Comparison of ENCODE assay signal across 8 mouse cellular contexts in genomic region chr7:45522194-45522752, GRCm38 (mm10). TPM values are rescaled to one million over a fixed set of nuclear protein-coding genes. Genes with fewer than 3 reads are reported as not detected.
DNase-seq lines count a peak whose midpoint lies in the region; ATAC-seq and TF ChIP-seq lines count a peak whose summit lies in the region.

No protein-coding gene starts in this region.

- DNase-seq in lung, postnatal 4 days = no peak
- DNase-seq in forebrain, embryonic 11.5 days (ENCODE audit: low spot score) = no peak
- no peak for DNase-seq in limb, embryonic 11.5 days (ENCODE audit: low spot score)
- no peak for DNase-seq in cerebellum, adult 11 months
- no peak for DNase-seq in adrenal gland, adult 18-20 months (ENCODE audit: low spot score in 2 of 2)
- no peak for DNase-seq in layer of hippocampus, adult 8-10 months (ENCODE audit: low spot score in 2 of 2)

- TF ChIP-seq CTCF in olfactory bulb, adult 2 months (IDR thresholded peaks at IDR 0.05; ENCODE audit: insufficient read depth, low read depth, low read length) = no peak

- H3K27me3 ChIP-seq in lung, embryonic 15.5 days = no peaks in the 10 kb centered on the region
- no peaks in the 10 kb centered on the region for H3K27me3 ChIP-seq in forebrain, embryonic 11.5 days (ENCODE audit: control insufficient read depth, insufficient read depth, low read length)
- H3K27me3 ChIP-seq in limb, embryonic 11.5 days (ENCODE audit: control insufficient read depth, insufficient read depth, low read length) = no peaks in the 10 kb centered on the region

- TF ChIP-seq POLR2A in olfactory bulb, adult 2 months (IDR thresholded peaks at IDR 0.05; ENCODE audit: insufficient read depth, low read depth, low read length) = no peak

- H3K4me3 ChIP-seq in lung, embryonic 15.5 days = peak overlapping the region; percentile 61
- peak overlapping the region; percentile 51 for H3K4me3 ChIP-seq in forebrain, embryonic 11.5 days (ENCODE audit: low read depth, low read length)
- H3K4me3 ChIP-seq in limb, embryonic 11.5 days (ENCODE audit: low read depth, low read length) = peak overlapping the region; percentile 46
- H3K4me3 ChIP-seq in olfactory bulb, adult 2 months (ENCODE audit: insufficient read depth, low read depth, low read length) = peak overlapping the region; percentile 66

- no peaks in the 10 kb centered on the region for H3K9me3 ChIP-seq in lung, embryonic 15.5 days
- no peaks in the 10 kb centered on the region for H3K9me3 ChIP-seq in forebrain, embryonic 11.5 days (ENCODE audit: control insufficient read depth, low read length)
- no peaks in the 10 kb centered on the region for H3K9me3 ChIP-seq in limb, embryonic 11.5 days (ENCODE audit: control insufficient read depth, low read length)

- H3K36me3 ChIP-seq in lung, embryonic 15.5 days = peaks cover 4% of the 10 kb centered on the region; the same call in 1 of the 2 replicates
- no peaks in the 10 kb centered on the region; the same call in 1 of the 2 replicates for H3K36me3 ChIP-seq in forebrain, embryonic 11.5 days (ENCODE audit: control insufficient read depth, insufficient read depth, low read length)
- H3K36me3 ChIP-seq in limb, embryonic 11.5 days (ENCODE audit: control insufficient read depth, insufficient read depth, low read length) = 0 out of 2 replicates have a peak, but pooled peaks cover 3% of the 10 kb centered on the region

- 0 out of 2 replicates have a peak overlapping the region, but pooled peaks have one; percentile 93 for H3K27ac ChIP-seq in lung, embryonic 15.5 days
- H3K27ac ChIP-seq in forebrain, embryonic 11.5 days (ENCODE audit: low read depth, low read length) = peak overlapping the region; percentile 53; the same call in 1 of the 2 replicates
- H3K27ac ChIP-seq in limb, embryonic 11.5 days (replicated peaks; ENCODE audit: low read depth, low read length) = no peak overlapping the region; the same call in 1 of the 2 replicates
- no peak overlapping the region for H3K27ac ChIP-seq in olfactory bulb, adult 2 months (ENCODE audit: insufficient read depth, low read depth, low read length)

- peak overlapping the region; percentile 63 for H3K9ac ChIP-seq in lung, embryonic 15.5 days
- H3K9ac ChIP-seq in forebrain, embryonic 11.5 days (ENCODE audit: low read length) = peak overlapping the region; percentile 75
- peak overlapping the region; percentile 74 for H3K9ac ChIP-seq in limb, embryonic 11.5 days (ENCODE audit: low read length)

- H3K4me1 ChIP-seq in lung, embryonic 15.5 days = peaks cover 39% of the 10 kb centered on the region
- H3K4me1 ChIP-seq in forebrain, embryonic 11.5 days (replicated peaks; ENCODE audit: control insufficient read depth, insufficient read depth, low read length) = peaks cover 7% of the 10 kb centered on the region; the same call in 1 of the 2 replicates
- H3K4me1 ChIP-seq in limb, embryonic 11.5 days (ENCODE audit: control insufficient read depth, insufficient read depth, low read length) = peaks cover 10% of the 10 kb centered on the region
- peaks cover 22% of the 10 kb centered on the region for H3K4me1 ChIP-seq in olfactory bulb, adult 2 months (ENCODE audit: control insufficient read depth, insufficient read depth, low read length)

- 51% methylated on average over 16 of the region's 16 CpGs for WGBS in lung, embryonic 15.5 days
- 57% methylated on average over 16 of the region's 16 CpGs for whole genome bisulfite sequencing in forebrain, embryonic 11.5 days
- WGBS in limb, embryonic 11.5 days = 56% methylated on average over 16 of the region's 16 CpGs
- 51% methylated on average over 16 of the region's 16 CpGs for WGBS in olfactory bulb, adult 2 months

- ATAC-seq in lung, embryonic 15.5 days (ENCODE audit: borderline replicate concordance, extremely low read depth, low FRiP score, low TSS enrichment) = no peak
- ATAC-seq in forebrain, embryonic 11.5 days (replicated peaks; ENCODE audit: low FRiP score) = no peak
- ATAC-seq in limb, embryonic 11.5 days (ENCODE audit: insufficient number of reproducible peaks, low FRiP score, low TSS enrichment, low read depth) = no peak

- H3K4me2 ChIP-seq in lung, embryonic 15.5 days = peak overlapping the region; percentile 64
- H3K4me2 ChIP-seq in forebrain, embryonic 11.5 days (ENCODE audit: low read depth, low read length, severe bottlenecking) = peak overlapping the region; percentile 61
- H3K4me2 ChIP-seq in limb, embryonic 11.5 days (ENCODE audit: low read depth, severe bottlenecking) = peak overlapping the region; percentile 53

RNA-seq across cellular contexts. Expression of gene Ppp1r15a, which starts 3.8 kb away (rescaled TPM):
- polyA plus RNA-seq in lung, embryonic 15.5 days (2015; fragmentation: Nextera tagmentation; extraction: Ambion mirVana) = 21.9 and 22.9 TPM in 2 replicates
- 17.4 and 17.8 TPM in 2 replicates for polyA plus RNA-seq in forebrain, embryonic 11.5 days (2014; fragmentation: Nextera tagmentation; extraction: Ambion mirVana)
- 19.5 and 21.9 TPM in 2 replicates for polyA plus RNA-seq in limb, embryonic 11.5 days (2014; fragmentation: Nextera tagmentation; extraction: Ambion mirVana)
- polyA plus RNA-seq in olfactory bulb, adult 2 months (2012; ENCODE audit: insufficient read depth, insufficient read length, low replicate concordance, missing spikeins) = not detected in 2 replicates
- 10 to 100 TPM; 47.1 to 48.6 TPM for total RNA-seq in adrenal gland, adult 18-20 months (2021)
- total RNA-seq in layer of hippocampus, adult 8-10 months (2022) = 10 to 100 TPM; 15.2 to 24.6 (median 19.0) TPM

RNA-seq across cellular contexts. Expression of gene Plekha4, which starts 3.9 kb away (rescaled TPM):
- polyA plus RNA-seq in lung, embryonic 15.5 days (2015; fragmentation: Nextera tagmentation; extraction: Ambion mirVana) = 2.2 and 3.3 TPM in 2 replicates
- polyA plus RNA-seq in forebrain, embryonic 11.5 days (2014; fragmentation: Nextera tagmentation; extraction: Ambion mirVana) = 0.80 and 1.5 TPM in 2 replicates
- 0.52 and 0.64 TPM in 2 replicates for polyA plus RNA-seq in limb, embryonic 11.5 days (2014; fragmentation: Nextera tagmentation; extraction: Ambion mirVana)
- polyA plus RNA-seq in olfactory bulb, adult 2 months (2012; ENCODE audit: insufficient read depth, insufficient read length, low replicate concordance, missing spikeins) = not detected in 2 replicates
- 1 to 10 TPM; 2.5 to 2.7 TPM for total RNA-seq in adrenal gland, adult 18-20 months (2021)
- 1 to 10 TPM in 3 of 4 experiments, under 1 TPM in 1; 0.80 to 1.9 (median 1.5) TPM for total RNA-seq in layer of hippocampus, adult 8-10 months (2022)

RNA-seq across cellular contexts. Expression of gene Nucb1, which starts 12.1 kb away (rescaled TPM):
- 230 and 238 TPM in 2 replicates for polyA plus RNA-seq in lung, embryonic 15.5 days (2015; fragmentation: Nextera tagmentation; extraction: Ambion mirVana)
- polyA plus RNA-seq in forebrain, embryonic 11.5 days (2014; fragmentation: Nextera tagmentation; extraction: Ambion mirVana) = 90.4 and 109 TPM in 2 replicates
- 116 and 122 TPM in 2 replicates for polyA plus RNA-seq in limb, embryonic 11.5 days (2014; fragmentation: Nextera tagmentation; extraction: Ambion mirVana)
- not detected in 2 replicates for polyA plus RNA-seq in olfactory bulb, adult 2 months (2012; ENCODE audit: insufficient read depth, insufficient read length, low replicate concordance, missing spikeins)
- total RNA-seq in adrenal gland, adult 18-20 months (2021) = 100 to 1,000 TPM; 272 to 283 TPM
- 100 to 1,000 TPM; 101 to 135 (median 117) TPM for total RNA-seq in layer of hippocampus, adult 8-10 months (2022)

RNA-seq across cellular contexts. Expression of gene Hsd17b14, which starts 32.4 kb away (rescaled TPM):
- polyA plus RNA-seq in lung, embryonic 15.5 days (2015; fragmentation: Nextera tagmentation; extraction: Ambion mirVana) = 1.5 and 1.7 TPM in 2 replicates
- 0.25 and 1.2 TPM in 2 replicates for polyA plus RNA-seq in forebrain, embryonic 11.5 days (2014; fragmentation: Nextera tagmentation; extraction: Ambion mirVana)
- polyA plus RNA-seq in limb, embryonic 11.5 days (2014; fragmentation: Nextera tagmentation; extraction: Ambion mirVana) = 0.58 and 1.0 TPM in 2 replicates
- not detected in 2 replicates for polyA plus RNA-seq in olfactory bulb, adult 2 months (2012; ENCODE audit: insufficient read depth, insufficient read length, low replicate concordance, missing spikeins)
- total RNA-seq in adrenal gland, adult 18-20 months (2021) = 1 to 10 TPM in 1 of 2 experiments, under 1 TPM in 1; 0.83 to 3.0 TPM
- not detected for total RNA-seq in layer of hippocampus, adult 8-10 months (2022)

RNA-seq across cellular contexts. Expression of gene Dhdh, which starts 33.7 kb away (rescaled TPM):
- polyA plus RNA-seq in lung, embryonic 15.5 days (2015; fragmentation: Nextera tagmentation; extraction: Ambion mirVana) = 2.8 and 3.4 TPM in 2 replicates
- 4.3 and 4.6 TPM in 2 replicates for polyA plus RNA-seq in forebrain, embryonic 11.5 days (2014; fragmentation: Nextera tagmentation; extraction: Ambion mirVana)
- 3.3 and 4.3 TPM in 2 replicates for polyA plus RNA-seq in limb, embryonic 11.5 days (2014; fragmentation: Nextera tagmentation; extraction: Ambion mirVana)
- polyA plus RNA-seq in olfactory bulb, adult 2 months (2012; ENCODE audit: insufficient read depth, insufficient read length, low replicate concordance, missing spikeins) = not detected in 2 replicates
- 10 to 100 TPM; 73.2 to 77.2 TPM for total RNA-seq in adrenal gland, adult 18-20 months (2021)
- total RNA-seq in layer of hippocampus, adult 8-10 months (2022) = 1 to 10 TPM; 5.6 to 6.3 (median 6.2) TPM

Comparison
In these comparisons a context has a peak if more than half of its experiments do, and no peak if none do; other contexts are left out.
1. H3K27ac ChIP-seq: peak in lung, embryonic 15.5 days (single experiment) and forebrain, embryonic 11.5 days (single experiment); none in limb, embryonic 11.5 days (single experiment) and olfactory bulb, adult 2 months (single experiment).
2. RNA of gene Ppp1r15a, which starts 3.8 kb away (polyA plus RNA-seq): 21.9 to 22.9 TPM in lung, embryonic 15.5 days, 19.5 to 21.9 TPM in limb, embryonic 11.5 days and 17.4 to 17.8 TPM in forebrain, embryonic 11.5 days; not detected in olfactory bulb, adult 2 months; every median in the first group is over 10 times any median in the second.
3. Peak in every context shown above with its lines, with median percentiles within 50 percentile points of each other: H3K4me2 ChIP-seq, H3K4me3 ChIP-seq and H3K9ac ChIP-seq.